Mouse (Mus musculus): ENCODE measurements around the gene Jsrp1. TPM values are rescaled to one million over a fixed set of nuclear protein-coding genes. Genes with fewer than 3 reads are reported as not detected.

Jsrp1 gene
- polyA plus RNA-seq, 1 experiment = not detected

- TF ChIP-seq POLR2A (IDR thresholded peaks at IDR 0.05; ENCODE audit: low read depth, low read length) = peak; percentile 48; the same call in 1 of the 2 replicates
- no peak for TF ChIP-seq CTCF (IDR thresholded peaks at IDR 0.05; ENCODE audit: extremely low read depth, insufficient read length, insufficient replicate concordance, low read depth, low read length)
- Histone ChIP-seq H3K27ac (ENCODE audit: insufficient read depth, low read depth, low read length) (peak within 1 kb of the TSS; percentile 95), H3K4me3 (ENCODE audit: low read depth, low read length) (peak within 1 kb of the TSS; percentile 81), H3K4me1 (ENCODE audit: control insufficient read depth, insufficient read depth, insufficient read length, low read length) (peaks cover 7% of the 10 kb centered on the region), H3K36me3 (ENCODE audit: control insufficient read depth, insufficient read depth, low read length) (peaks cover 41% of the 10 kb centered on the region), H3K27me3 (ENCODE audit: control insufficient read depth, insufficient read depth, low read length) (no peaks in the 10 kb centered on the region)
- WGBS = under 1% methylated on average over 104 of the region's 104 CpGs
Measured at GRCm38 (mm10) chr10:80798150-80799006, 14.9 kb downstream of the Jsrp1 start, which contains the start of the genes Sf3a2 and Plekhj1. Sf3a2 (plus strand) TSS chr10:80798198. Plekhj1 (minus strand) TSS chr10:80798626.

GRCm38 (mm10) chr10:80797186-80798149 lies 15.8 kb downstream of the Jsrp1 start:
- WGBS = 1% methylated on average over 59 of the region's 59 CpGs
- no peaks in the 10 kb centered on the region for H3K27me3 ChIP-seq (ENCODE audit: control insufficient read depth, insufficient read depth, low read length)
- peak overlapping the region; percentile 95 for H3K27ac ChIP-seq (ENCODE audit: insufficient read depth, low read depth, low read length)
- H3K4me3 ChIP-seq (ENCODE audit: low read depth, low read length) = peak overlapping the region; percentile 81
- TF ChIP-seq POLR2A (IDR thresholded peaks at IDR 0.05; ENCODE audit: low read depth, low read length) = no peak
- 0 out of 2 replicates have a peak, but pooled peaks have one; percentile 16 for TF ChIP-seq CTCF (IDR thresholded peaks at IDR 0.05; ENCODE audit: extremely low read depth, insufficient read length, insufficient replicate concordance, low read depth, low read length)
- H3K4me1 ChIP-seq (ENCODE audit: control insufficient read depth, insufficient read depth, insufficient read length, low read length) = peaks cover 7% of the 10 kb centered on the region
- peaks cover 39% of the 10 kb centered on the region for H3K36me3 ChIP-seq (ENCODE audit: control insufficient read depth, insufficient read depth, low read length)

GRCm38 (mm10) chr10:80796307-80796848 lies 16.9 kb downstream of the Jsrp1 start:
- 82% methylated on average over 9 of the region's 9 CpGs for WGBS
- TF ChIP-seq POLR2A (IDR thresholded peaks at IDR 0.05; ENCODE audit: low read depth, low read length) (no peak), CTCF (IDR thresholded peaks at IDR 0.05; ENCODE audit: extremely low read depth, insufficient read length, insufficient replicate concordance, low read depth, low read length) (no peak)
- no peak overlapping the region for H3K4me3 ChIP-seq (ENCODE audit: low read depth, low read length)
- no peak overlapping the region for H3K27ac ChIP-seq (ENCODE audit: insufficient read depth, low read depth, low read length)
- peaks cover 39% of the 10 kb centered on the region for H3K36me3 ChIP-seq (ENCODE audit: control insufficient read depth, insufficient read depth, low read length)
- H3K27me3 ChIP-seq (ENCODE audit: control insufficient read depth, insufficient read depth, low read length) = no peaks in the 10 kb centered on the region
- peaks cover 7% of the 10 kb centered on the region for H3K4me1 ChIP-seq (ENCODE audit: control insufficient read depth, insufficient read depth, insufficient read length, low read length)

GRCm38 (mm10) chr10:80794750-80795149 lies 18.5 kb downstream of the Jsrp1 start:
- 89% methylated on average over 8 of the region's 8 CpGs for WGBS
- Histone ChIP-seq H3K4me1 (ENCODE audit: control insufficient read depth, insufficient read depth, insufficient read length, low read length) (peaks cover 7% of the 10 kb centered on the region), H3K27me3 (ENCODE audit: control insufficient read depth, insufficient read depth, low read length) (no peaks in the 10 kb centered on the region), H3K4me3 (ENCODE audit: low read depth, low read length) (no peak overlapping the region), H3K27ac (ENCODE audit: insufficient read depth, low read depth, low read length) (no peak overlapping the region), H3K36me3 (ENCODE audit: control insufficient read depth, insufficient read depth, low read length) (peaks cover 50% of the 10 kb centered on the region)
- no peak for TF ChIP-seq POLR2A (IDR thresholded peaks at IDR 0.05; ENCODE audit: low read depth, low read length)
- TF ChIP-seq CTCF (IDR thresholded peaks at IDR 0.05; ENCODE audit: extremely low read depth, insufficient read length, insufficient replicate concordance, low read depth, low read length) = no peak

- Histone ChIP-seq H3K36me3 (ENCODE audit: control insufficient read depth, insufficient read depth, low read length) (peaks cover 58% of the 10 kb centered on the region), H3K27ac (ENCODE audit: insufficient read depth, low read depth, low read length) (no peak overlapping the region), H3K27me3 (ENCODE audit: control insufficient read depth, insufficient read depth, low read length) (no peaks in the 10 kb centered on the region), H3K4me1 (ENCODE audit: control insufficient read depth, insufficient read depth, insufficient read length, low read length) (no peaks in the 10 kb centered on the region; the same call in 1 of the 2 replicates), H3K4me3 (ENCODE audit: low read depth, low read length) (no peak overlapping the region)
- 72% methylated on average over 4 of the region's 4 CpGs for WGBS
- TF ChIP-seq CTCF (IDR thresholded peaks at IDR 0.05; ENCODE audit: extremely low read depth, insufficient read length, insufficient replicate concordance, low read depth, low read length) = no peak
- TF ChIP-seq POLR2A (IDR thresholded peaks at IDR 0.05; ENCODE audit: low read depth, low read length) = no peak
Measured at GRCm38 (mm10) chr10:80793803-80794202, 19.5 kb downstream of the Jsrp1 start.

- TF ChIP-seq POLR2A (IDR thresholded peaks at IDR 0.05; ENCODE audit: low read depth, low read length) = no peak
- no peak for TF ChIP-seq CTCF (IDR thresholded peaks at IDR 0.05; ENCODE audit: extremely low read depth, insufficient read length, insufficient replicate concordance, low read depth, low read length)
- Histone ChIP-seq H3K27ac (ENCODE audit: insufficient read depth, low read depth, low read length) (no peak overlapping the region), H3K36me3 (ENCODE audit: control insufficient read depth, insufficient read depth, low read length) (peaks cover 63% of the 10 kb centered on the region), H3K4me1 (ENCODE audit: control insufficient read depth, insufficient read depth, insufficient read length, low read length) (no peaks in the 10 kb centered on the region; the same call in 1 of the 2 replicates), H3K27me3 (ENCODE audit: control insufficient read depth, insufficient read depth, low read length) (no peaks in the 10 kb centered on the region), H3K4me3 (ENCODE audit: low read depth, low read length) (no peak overlapping the region)
- WGBS = 85% methylated on average over 13 of the region's 13 CpGs
Measured at GRCm38 (mm10) chr10:80793033-80793784, 20.1 kb downstream of the Jsrp1 start.
